Mouse (Mus musculus) naive thymus-derived CD4-positive, alpha-beta T cell, adult 2 months (primary cell): ENCODE results near the gene Lrrc8d.
A peak's percentile ranks its signal among the peaks of the same experiment; 100 is the strongest.

Source experiments
- DNase-seq: peaks from one replicate; pipeline ENCODE4 v3.0.0-alpha.2; 2011; ENCODE audit warnings: low read depth

The Lrrc8d gene

GRCm38 (mm10) chr5:105715531-105716124 is 15.9 kb downstream of the Lrrc8d start:
- DNase-seq = peak; percentile 67

GRCm38 (mm10) chr5:105717294-105717693 is 17.5 kb downstream of the Lrrc8d start:
- DNase-seq = no peak

GRCm38 (mm10) chr5:105718138-105718670 is 18.4 kb downstream of the Lrrc8d start:
- peak; percentile 83 for DNase-seq

GRCm38 (mm10) chr5:105721267-105721666 is 21.5 kb downstream of the Lrrc8d start:
- DNase-seq = no peak

- no peak for DNase-seq
Measured at GRCm38 (mm10) chr5:105722807-105723206, 23.0 kb downstream of the Lrrc8d start.

GRCm38 (mm10) chr5:105730193-105730831 is 30.5 kb downstream of the Lrrc8d start:
- DNase-seq = no peak

- peak; percentile 55 for DNase-seq
Measured at GRCm38 (mm10) chr5:105731173-105731626, 31.4 kb downstream of the Lrrc8d start.

GRCm38 (mm10) chr5:105731627-105732432 is 32.1 kb downstream of the Lrrc8d start:
- DNase-seq = peak; percentile 74

GRCm38 (mm10) chr5:105732433-105732891 is 32.7 kb downstream of the Lrrc8d start:
- peak; percentile 26 for DNase-seq

GRCm38 (mm10) chr5:105733226-105733625 is 33.5 kb downstream of the Lrrc8d start:
- no peak for DNase-seq

- no peak for DNase-seq
Measured at GRCm38 (mm10) chr5:105736365-105736764, 36.6 kb downstream of the Lrrc8d start.

GRCm38 (mm10) chr5:105737145-105737544 is 37.4 kb downstream of the Lrrc8d start:
- no peak for DNase-seq

- DNase-seq = no peak
Measured at GRCm38 (mm10) chr5:105740437-105740836, 40.7 kb downstream of the Lrrc8d start.

- no peak for DNase-seq
Measured at GRCm38 (mm10) chr5:105742641-105743040, 42.9 kb downstream of the Lrrc8d start.

- DNase-seq = no peak
Measured at GRCm38 (mm10) chr5:105745324-105745723, 45.6 kb downstream of the Lrrc8d start.

- no peak for DNase-seq
Measured at GRCm38 (mm10) chr5:105745927-105746454, 46.2 kb downstream of the Lrrc8d start.

GRCm38 (mm10) chr5:105754803-105755202 is 55.0 kb downstream of the Lrrc8d start:
- no peak for DNase-seq

GRCm38 (mm10) chr5:105755491-105755890 is 55.7 kb downstream of the Lrrc8d start:
- no peak for DNase-seq

GRCm38 (mm10) chr5:105757978-105758377 is 58.2 kb downstream of the Lrrc8d start:
- no peak for DNase-seq

- no peak for DNase-seq
Measured at GRCm38 (mm10) chr5:105758866-105759265, 59.1 kb downstream of the Lrrc8d start.

GRCm38 (mm10) chr5:105761848-105762482 is 62.2 kb downstream of the Lrrc8d start:
- no peak for DNase-seq

GRCm38 (mm10) chr5:105764369-105764768 is 64.6 kb downstream of the Lrrc8d start:
- DNase-seq = no peak
